Mouse (Mus musculus) kidney, adult 2 months (tissue): Measurements from ENCODE around the gene Trpm3.

ENCODE experiments used
- CTCF ChIP-seq: fragments of 200-500 bp; conservative IDR thresholded peaks from 2 replicates; pipeline ENCODE4 v1.5.1; 2011; ENCODE audit warnings: low read depth, mild to moderate bottlenecking, control low read depth, low read length, moderate library complexity, mixed read lengths; ENCODE audit not compliant: insufficient read depth, insufficient read length
- POLR2A ChIP-seq: fragments of 200-500 bp; IDR thresholded peaks from one replicate; pipeline ENCODE4 v1.6.1; 2011; ENCODE audit warnings: low read depth, low read length, control low read depth

GRCm38 (mm10) chr19:22930368-22930834, 791.6 kb downstream of the Trpm3 start:
- TF ChIP-seq CTCF, result no peak
- no peak for TF ChIP-seq POLR2A
